Mouse (Mus musculus) stomach, embryonic 14.5 days (tissue): Measurements from ENCODE around the gene Tes3-ps. TPM values are rescaled to one million over a fixed set of nuclear protein-coding genes. Genes with fewer than 3 reads are reported as not detected.

Experiments
- ATAC-seq: fragments of 200-750 bp; cut with Nextera tagmentation; 2 replicates; pipeline ENCODE4 v1.8.0; 2017; ENCODE audit warnings: low read depth, moderate TSS enrichment; ENCODE audit not compliant: insufficient number of reproducible peaks, insufficient read depth, low FRiP score
- H3K27ac ChIP-seq: fragments of 300-500 bp; sonication (generic); 2 replicates; pipeline ENCODE4 v1.5.1; 2014; ENCODE audit warnings: mild to moderate bottlenecking, low read length, moderate library complexity, mixed read lengths
- H3K27me3 ChIP-seq: fragments of 300-500 bp; sonication (generic); 2 replicates; pipeline ENCODE4 v1.6.1; 2014; ENCODE audit warnings: low read length, control low read depth, mixed read lengths; ENCODE audit not compliant: control insufficient read depth, insufficient read depth
- H3K36me3 ChIP-seq: fragments of 300-500 bp; sonication (generic); 2 replicates; pipeline ENCODE4 v1.6.1; 2014; ENCODE audit warnings: mild to moderate bottlenecking, control low read depth, low read length, moderate library complexity, mixed read lengths; ENCODE audit not compliant: control insufficient read depth, insufficient read depth
- H3K4me1 ChIP-seq: fragments of 300-500 bp; sonication (generic); 2 replicates; pipeline ENCODE4 v1.6.1; 2014; ENCODE audit warnings: low read length, control low read depth, mixed read lengths; ENCODE audit not compliant: control insufficient read depth, insufficient read depth
- H3K4me2 ChIP-seq: fragments of 300-500 bp; sonication (generic); replicated peaks from 2 replicates; pipeline ENCODE4 v1.6.1; 2014; ENCODE audit warnings: low read depth, low read length, control low read depth
- H3K4me3 ChIP-seq: fragments of 300-500 bp; sonication (generic); 2 replicates; pipeline ENCODE4 v1.5.1; 2014; ENCODE audit warnings: low read depth, low read length, control low read depth
- H3K9ac ChIP-seq: fragments of 300-500 bp; sonication (generic); replicated peaks from 2 replicates; pipeline ENCODE4 v1.6.1; 2014; ENCODE audit warnings: low read depth, mild to moderate bottlenecking, control low read depth, low read length, moderate library complexity, mixed read lengths
- H3K9me3 ChIP-seq: fragments of 300-500 bp; sonication (generic); 2 replicates; pipeline ENCODE4 v1.6.1; 2016; ENCODE audit warnings: low read depth, low read length, control low read depth; ENCODE audit not compliant: control insufficient read depth
- WGBS: fragments of 180-500 bp; shearing (Covaris S2); extraction: QIAGEN DNeasy Blood & Tissue Kit; methylation state at CpG from one replicate; pipeline ENCODE4 v1.1.7; 2014; 5-methylcytosine and 5-hydroxymethylcytosine counted together
- polyA plus RNA-seq: library from polyadenylated mRNA; unstranded; fragments of >200 nt; fragmentation: Nextera tagmentation; extraction: Ambion mirVana; gene quantifications from 2 replicates; pipeline ENCODE4 v1.2.1, GENCODE M21; 2014

The Tes3-ps gene
- polyA plus RNA-seq, 1 experiment from 2014 or later = 1.2 TPM

- no peak overlapping the region for H3K9ac ChIP-seq
- H3K27me3 ChIP-seq = no peaks in the 10 kb centered on the region
- H3K36me3 ChIP-seq = no peaks in the 10 kb centered on the region
- H3K9me3 ChIP-seq = no peaks in the 10 kb centered on the region
- H3K4me1 ChIP-seq = no peaks in the 10 kb centered on the region
- ATAC-seq = no peak
- H3K4me3 ChIP-seq = no peak overlapping the region
- no peak overlapping the region for H3K27ac ChIP-seq
- no peak overlapping the region for H3K4me2 ChIP-seq
- WGBS = 78% methylated on average over 2 of the region's 2 CpGs
Observed at GRCm38 (mm10) chr13:49526235-49526634, 33.1 kb downstream of the Tes3-ps start.

- H3K9ac ChIP-seq = no peak overlapping the region
- H3K27me3 ChIP-seq = no peaks in the 10 kb centered on the region
- no peak overlapping the region for H3K4me2 ChIP-seq
- H3K9me3 ChIP-seq = no peaks in the 10 kb centered on the region
- no peak overlapping the region for H3K4me3 ChIP-seq
- ATAC-seq = no peak
- no peak overlapping the region for H3K27ac ChIP-seq
- no peaks in the 10 kb centered on the region for H3K36me3 ChIP-seq
- 89% methylated on average over 4 of the region's 4 CpGs for WGBS
- 0 out of 2 replicates have a peak, but pooled peaks cover 7% of the 10 kb centered on the region for H3K4me1 ChIP-seq
Observed at GRCm38 (mm10) chr13:49530636-49531035, 37.5 kb downstream of the Tes3-ps start.

- H3K27me3 ChIP-seq = no peaks in the 10 kb centered on the region
- ATAC-seq = no peak
- no peaks in the 10 kb centered on the region for H3K36me3 ChIP-seq
- no peak overlapping the region for H3K27ac ChIP-seq
- no peak overlapping the region for H3K4me2 ChIP-seq
- WGBS = 93% methylated on average over 1 of the region's 1 CpGs
- no peaks in the 10 kb centered on the region for H3K9me3 ChIP-seq
- H3K4me1 ChIP-seq = 0 out of 2 replicates have a peak, but pooled peaks cover 7% of the 10 kb centered on the region
- H3K9ac ChIP-seq = no peak overlapping the region
- H3K4me3 ChIP-seq = no peak overlapping the region
Observed at GRCm38 (mm10) chr13:49536946-49537345, 43.8 kb downstream of the Tes3-ps start.

GRCm38 (mm10) chr13:49538693-49539092 lies 45.6 kb downstream of the Tes3-ps start:
- Histone ChIP-seq H3K9me3 (no peaks in the 10 kb centered on the region), H3K9ac (no peak overlapping the region), H3K4me1 (peaks cover 2% of the 10 kb centered on the region; the same call in 1 of the 2 replicates), H3K27ac (peak overlapping the region; percentile 1; the same call in 1 of the 2 replicates), H3K27me3 (no peaks in the 10 kb centered on the region), H3K4me3 (no peak overlapping the region), H3K4me2 (no peak overlapping the region), H3K36me3 (no peaks in the 10 kb centered on the region)
- WGBS = 71% methylated on average over 1 of the region's 1 CpGs
- no peak for ATAC-seq

GRCm38 (mm10) chr13:49544279-49544678 lies 51.2 kb downstream of the Tes3-ps start, which contains the start of gene Aspn:
Gene Aspn (plus strand): TSS chr13:49544443.
- Histone ChIP-seq H3K9ac (no peak within 1 kb of the TSS), H3K36me3 (no peaks in the 10 kb centered on the region), H3K4me2 (0 out of 2 replicates have a peak within 1 kb of the TSS, but pooled peaks have one; percentile 1), H3K27me3 (no peaks in the 10 kb centered on the region), H3K4me1 (peaks cover 8% of the 10 kb centered on the region; the same call in 1 of the 2 replicates), H3K27ac (peak within 1 kb of the TSS; percentile 83), H3K9me3 (no peaks in the 10 kb centered on the region), H3K4me3 (no peak within 1 kb of the TSS)
- 44% methylated on average over 3 of the region's 3 CpGs for WGBS
- ATAC-seq = no peak

GRCm38 (mm10) chr13:49545646-49546045 lies 52.5 kb downstream of the Tes3-ps start:
- peak; percentile 75; the same call in 1 of the 2 replicates for ATAC-seq
- Histone ChIP-seq H3K27me3 (no peaks in the 10 kb centered on the region), H3K9me3 (no peaks in the 10 kb centered on the region), H3K4me3 (no peak overlapping the region), H3K9ac (no peak overlapping the region), H3K4me1 (peaks cover 8% of the 10 kb centered on the region; the same call in 1 of the 2 replicates), H3K4me2 (peak overlapping the region; percentile 1; the same call in 1 of the 2 replicates), H3K27ac (peak overlapping the region; percentile 83), H3K36me3 (no peaks in the 10 kb centered on the region)
- 23% methylated on average over 3 of the region's 3 CpGs for WGBS

Other genes with a start within 250 kb of the Tes3-ps start
- gene Susd3, start 244.6 kb upstream of the Tes3-ps start, polyA plus RNA-seq = 0.95 and 1.8 TPM in 2 replicates
- gene Fgd3, start 173.0 kb upstream of the Tes3-ps start, polyA plus RNA-seq = 0.51 and 0.56 TPM in 2 replicates
- 24.2 and 26.0 TPM in 2 replicates for gene Bicd2, start 151.7 kb upstream of the Tes3-ps start, polyA plus RNA-seq
- 16.3 and 17.8 TPM in 2 replicates for gene Ippk, start 72.1 kb upstream of the Tes3-ps start, polyA plus RNA-seq
- 0.57 and 0.88 TPM in 2 replicates for gene Ecm2, start 11.5 kb downstream of the Tes3-ps start, polyA plus RNA-seq
- 51.6 and 56.5 TPM in 2 replicates for gene Aspn, start 51.1 kb downstream of the Tes3-ps start, polyA plus RNA-seq
- 1.3 and 1.4 TPM in 2 replicates for gene Omd, start 89.1 kb downstream of the Tes3-ps start, polyA plus RNA-seq
- gene Ogn, start 114.7 kb downstream of the Tes3-ps start, polyA plus RNA-seq = 103 and 117 TPM in 2 replicates
- gene Cenpp, start 159.5 kb downstream of the Tes3-ps start, polyA plus RNA-seq = 29.3 and 29.6 TPM in 2 replicates
- gene Nol8, start 159.8 kb downstream of the Tes3-ps start, polyA plus RNA-seq = 16.0 and 18.6 TPM in 2 replicates
- 79.2 and 85.3 TPM in 2 replicates for gene Iars, start 188.8 kb downstream of the Tes3-ps start, polyA plus RNA-seq